Mouse (Mus musculus) c-Kit-positive CD71-positive TER-119-positive erythroid progenitor cells, embryonic 14.5 days (primary cell): ENCODE measurements around the gene Slamf7.

ENCODE experiments used
- DNase-seq: peaks from one replicate; pipeline ENCODE4 v3.0.0-alpha.2; 2013; ENCODE audit warnings: low spot score

The Slamf7 gene

GRCm38 (mm10) chr1:171637101-171637500 lies 15.7 kb downstream of the Slamf7 start:
- DNase-seq: no peak

GRCm38 (mm10) chr1:171635696-171636095 lies 17.1 kb downstream of the Slamf7 start:
- DNase-seq: no peak

- DNase-seq: no peak
Measured at GRCm38 (mm10) chr1:171631447-171631846, 21.4 kb downstream of the Slamf7 start.

- no peak for DNase-seq
Measured at GRCm38 (mm10) chr1:171630912-171631311, 21.9 kb downstream of the Slamf7 start.

GRCm38 (mm10) chr1:171630041-171630440 lies 22.8 kb downstream of the Slamf7 start:
- no peak for DNase-seq

- DNase-seq: no peak
Measured at GRCm38 (mm10) chr1:171629168-171629567, 23.7 kb downstream of the Slamf7 start.

GRCm38 (mm10) chr1:171627801-171628200 lies 25.0 kb downstream of the Slamf7 start:
- no peak for DNase-seq

GRCm38 (mm10) chr1:171620091-171620490 lies 32.7 kb downstream of the Slamf7 start:
- DNase-seq: no peak

GRCm38 (mm10) chr1:171619645-171620044 lies 33.2 kb downstream of the Slamf7 start:
- no peak for DNase-seq

GRCm38 (mm10) chr1:171619001-171619400 lies 33.8 kb downstream of the Slamf7 start:
- no peak for DNase-seq

- no peak for DNase-seq
Measured at GRCm38 (mm10) chr1:171616881-171617515, 35.8 kb downstream of the Slamf7 start.

- DNase-seq: peak; percentile 19
Measured at GRCm38 (mm10) chr1:171613962-171614361, 38.9 kb downstream of the Slamf7 start.

GRCm38 (mm10) chr1:171610781-171611180 lies 42.1 kb downstream of the Slamf7 start:
- DNase-seq: peak; percentile 33

- DNase-seq: peak; percentile 45
Measured at GRCm38 (mm10) chr1:171610026-171610425, 42.8 kb downstream of the Slamf7 start.

GRCm38 (mm10) chr1:171607176-171607575 lies 45.7 kb downstream of the Slamf7 start, which contains the start of gene Ly9:
TSS of gene Ly9 (minus strand) at chr1:171607410.
- DNase-seq: no peak

- DNase-seq: no peak
Measured at GRCm38 (mm10) chr1:171606656-171607055, 46.2 kb downstream of the Slamf7 start.

- no peak for DNase-seq
Measured at GRCm38 (mm10) chr1:171604686-171605085, 48.1 kb downstream of the Slamf7 start.

- peak; percentile 51 for DNase-seq
Measured at GRCm38 (mm10) chr1:171584584-171584983, 68.3 kb downstream of the Slamf7 start.
